Mouse (Mus musculus) stomach, postnatal 0 days (tissue): ENCODE measurements around the gene Stx6. TPM values are rescaled to one million over a fixed set of nuclear protein-coding genes. Genes with fewer than 3 reads are reported as not detected.

Source experiments
- ATAC-seq: fragments of 200-750 bp; cut with Nextera tagmentation; 2 replicates; pipeline ENCODE4 v1.8.0; 2017; ENCODE audit not compliant: low FRiP score, low TSS enrichment
- DNase-seq: peaks from one replicate; pipeline ENCODE4 v3.0.0-alpha.2; 2016; ENCODE audit warnings: low spot score
- H3K27ac ChIP-seq: fragments of 300-500 bp; sonication (generic); replicated peaks from 2 replicates; pipeline ENCODE4 v1.5.1; 2014; ENCODE audit warnings: mild to moderate bottlenecking, control low read depth
- H3K27me3 ChIP-seq: fragments of 300-500 bp; sonication (generic); 2 replicates; pipeline ENCODE4 v1.6.1; 2014; ENCODE audit warnings: low read length; ENCODE audit not compliant: control insufficient read depth, insufficient read depth
- H3K36me3 ChIP-seq: fragments of 300-500 bp; sonication (generic); 2 replicates; pipeline ENCODE4 v1.6.1; 2014; ENCODE audit warnings: low read length, mixed read lengths; ENCODE audit not compliant: control insufficient read depth, insufficient read depth
- H3K4me1 ChIP-seq: fragments of 300-500 bp; sonication (generic); replicated peaks from 2 replicates; pipeline ENCODE4 v1.6.1; 2014; ENCODE audit warnings: antibody characterized with exemption; ENCODE audit not compliant: control insufficient read depth, insufficient read depth
- H3K4me2 ChIP-seq: fragments of 300-500 bp; sonication (generic); replicated peaks from 2 replicates; pipeline ENCODE4 v1.6.1; 2014; ENCODE audit warnings: low read depth, mild to moderate bottlenecking, control low read depth, moderate library complexity
- H3K4me3 ChIP-seq: fragments of 300-500 bp; sonication (generic); 2 replicates; pipeline ENCODE4 v1.5.1; 2014; ENCODE audit warnings: low read depth, low read length, control low read depth
- H3K9ac ChIP-seq: fragments of 300-500 bp; sonication (generic); 2 replicates; pipeline ENCODE4 v1.6.1; 2014; ENCODE audit warnings: mild to moderate bottlenecking, low read length, control low read depth, mixed read lengths
- H3K9me3 ChIP-seq: fragments of 300-500 bp; sonication (generic); 2 replicates; pipeline ENCODE4 v1.6.1; 2016; ENCODE audit warnings: low read length; ENCODE audit not compliant: control insufficient read depth
- CTCF ChIP-seq: IDR thresholded peaks from 2 replicates; pipeline ENCODE4 v1.5.1; 2016; ENCODE audit warnings: antibody characterized with exemption, low read depth, mild to moderate bottlenecking, moderate library complexity
- EP300 ChIP-seq: optimal IDR thresholded peaks from 2 replicates; pipeline ENCODE3; 2016; ENCODE audit warnings: antibody characterized with exemption
- WGBS: fragments of 180-500 bp; shearing (Covaris S2); extraction: QIAGEN DNeasy Blood & Tissue Kit; methylation state at CpG from one replicate; pipeline ENCODE4 v1.1.7; 2014; 5-methylcytosine and 5-hydroxymethylcytosine counted together
- polyA plus RNA-seq: library from polyadenylated mRNA; unstranded; fragments of >200 nt; fragmentation: Nextera tagmentation; extraction: Ambion mirVana; gene quantifications from 2 replicates; pipeline ENCODE4 v1.2.1, GENCODE M21; 2015

Stx6 gene
- polyA plus RNA-seq, 1 experiment from 2014 or later: 39.0 TPM

GRCm38 (mm10) chr1:155191219-155191618, 32.7 kb downstream of the Stx6 start:
- no peaks in the 10 kb centered on the region for H3K36me3 ChIP-seq

GRCm38 (mm10) chr1:155191671-155192070, 33.2 kb downstream of the Stx6 start:
- no peak overlapping the region for H3K27ac ChIP-seq
- H3K4me1 ChIP-seq: no peaks in the 10 kb centered on the region; the same call in 1 of the 2 replicates
- DNase-seq (peak; percentile 20), ATAC-seq (no peak; the same call in 1 of the 2 replicates)
- TF ChIP-seq CTCF (no peak), EP300 (no peak)
- 32% methylated on average over 2 of the region's 2 CpGs for WGBS
- H3K9ac ChIP-seq: no peak overlapping the region
- no peaks in the 10 kb centered on the region for H3K27me3 ChIP-seq
- H3K36me3 ChIP-seq: no peaks in the 10 kb centered on the region
- H3K4me3 ChIP-seq: no peak overlapping the region
- H3K4me2 ChIP-seq: no peak overlapping the region
- H3K9me3 ChIP-seq: no peaks in the 10 kb centered on the region

More at GRCm38 (mm10) chr1:155191219-155191618, 32.7 kb downstream of the Stx6 start:
- peak; percentile 33 for DNase-seq
- no peaks in the 10 kb centered on the region for H3K27me3 ChIP-seq
- H3K4me2 ChIP-seq: no peak overlapping the region
- WGBS: 77% methylated on average over 8 of the region's 8 CpGs
- TF ChIP-seq CTCF (no peak), EP300 (no peak)
- H3K9me3 ChIP-seq: no peaks in the 10 kb centered on the region
- no peak overlapping the region for H3K4me3 ChIP-seq
- H3K27ac ChIP-seq: no peak overlapping the region
- no peak overlapping the region for H3K9ac ChIP-seq
- no peaks in the 10 kb centered on the region; the same call in 1 of the 2 replicates for H3K4me1 ChIP-seq
- peak; percentile 24; the same call in 1 of the 2 replicates for ATAC-seq

GRCm38 (mm10) chr1:155192805-155193368, 34.4 kb downstream of the Stx6 start:
- H3K4me3 ChIP-seq: no peak overlapping the region
- H3K9ac ChIP-seq: no peak overlapping the region
- ATAC-seq (no peak), DNase-seq (no peak)
- 59% methylated on average over 15 of the region's 15 CpGs for WGBS
- no peak for TF ChIP-seq CTCF
- TF ChIP-seq EP300: no peak
- no peaks in the 10 kb centered on the region for H3K27me3 ChIP-seq
- H3K36me3 ChIP-seq: no peaks in the 10 kb centered on the region
- no peak overlapping the region for H3K4me2 ChIP-seq
- no peaks in the 10 kb centered on the region; the same call in 1 of the 2 replicates for H3K4me1 ChIP-seq
- H3K9me3 ChIP-seq: no peaks in the 10 kb centered on the region
- no peak overlapping the region for H3K27ac ChIP-seq

GRCm38 (mm10) chr1:155196691-155197090, 38.2 kb downstream of the Stx6 start:
- H3K9me3 ChIP-seq: no peaks in the 10 kb centered on the region
- ATAC-seq: no peak
- TF ChIP-seq EP300 (no peak), CTCF (no peak)

GRCm38 (mm10) chr1:155199522-155199921, 41.0 kb downstream of the Stx6 start:
- no peak for ATAC-seq

More at GRCm38 (mm10) chr1:155196691-155197090, 38.2 kb downstream of the Stx6 start:
- WGBS: 54% methylated on average over 4 of the region's 4 CpGs
- H3K27ac ChIP-seq: no peak overlapping the region
- no peaks in the 10 kb centered on the region; the same call in 1 of the 2 replicates for H3K4me1 ChIP-seq
- H3K4me3 ChIP-seq: no peak overlapping the region
- H3K9ac ChIP-seq: no peak overlapping the region
- H3K36me3 ChIP-seq: no peaks in the 10 kb centered on the region
- DNase-seq: peak; percentile 50
- no peak overlapping the region for H3K4me2 ChIP-seq
- no peaks in the 10 kb centered on the region for H3K27me3 ChIP-seq

GRCm38 (mm10) chr1:155200967-155201366, 42.5 kb downstream of the Stx6 start:
- 40% methylated on average over 2 of the region's 2 CpGs for WGBS
- Histone ChIP-seq H3K4me1 (no peaks in the 10 kb centered on the region), H3K4me3 (no peak overlapping the region), H3K9ac (no peak overlapping the region), H3K36me3 (no peaks in the 10 kb centered on the region; the same call in 1 of the 2 replicates), H3K9me3 (no peaks in the 10 kb centered on the region), H3K27me3 (no peaks in the 10 kb centered on the region), H3K4me2 (no peak overlapping the region), H3K27ac (peak overlapping the region; percentile 59; the same call in 1 of the 2 replicates)
- peak; percentile 25 for DNase-seq
- ATAC-seq: peak; percentile 35; the same call in 1 of the 2 replicates
- TF ChIP-seq CTCF: no peak
- TF ChIP-seq EP300: no peak

More at GRCm38 (mm10) chr1:155199522-155199921, 41.0 kb downstream of the Stx6 start:
- Histone ChIP-seq H3K4me1 (no peaks in the 10 kb centered on the region), H3K4me3 (no peak overlapping the region), H3K9ac (no peak overlapping the region), H3K27me3 (no peaks in the 10 kb centered on the region), H3K36me3 (no peaks in the 10 kb centered on the region; the same call in 1 of the 2 replicates), H3K4me2 (no peak overlapping the region), H3K27ac (no peak overlapping the region), H3K9me3 (no peaks in the 10 kb centered on the region)
- no peak for TF ChIP-seq EP300
- no peak for DNase-seq
- WGBS: 66% methylated on average over 6 of the region's 6 CpGs
